Mouse (Mus musculus) liver, postnatal 0 days (tissue): Measurements from ENCODE around the gene Vmn1r29.

ENCODE experiments used
- CTCF ChIP-seq: sonication (generic); IDR thresholded peaks from 2 replicates; pipeline ENCODE4 v1.5.1; 2016; ENCODE audit warnings: antibody characterized with exemption, low read depth
- EP300 ChIP-seq: IDR thresholded peaks from 2 replicates; pipeline ENCODE4 v1.6.1; 2016; ENCODE audit warnings: antibody characterized with exemption, low read depth, mild to moderate bottlenecking

DNA sequence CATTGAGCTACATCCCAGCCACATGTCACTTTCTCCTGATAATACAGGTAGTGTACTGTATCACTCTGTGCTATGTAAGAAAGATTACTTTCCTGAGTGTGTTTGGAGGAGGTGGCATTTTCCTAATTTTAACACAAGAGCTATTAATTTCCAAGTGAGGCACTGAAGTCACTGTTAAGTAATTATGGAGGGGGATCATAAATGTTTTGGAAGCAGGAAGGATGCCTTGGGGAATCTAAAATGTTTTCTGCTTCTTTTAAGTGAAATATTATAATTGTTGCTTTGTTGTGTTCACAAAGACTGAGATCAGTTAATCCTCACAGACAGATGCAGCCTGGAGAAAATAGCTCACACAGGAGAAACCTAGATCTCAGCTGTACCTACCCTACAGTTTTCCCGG lies 39.6 kb upstream of the Vmn1r29 start, which contains the start of gene Vmn1r28:
- TF ChIP-seq CTCF (no peak), EP300 (no peak)
